Mouse (Mus musculus) 3T3-L1 (cell line): ENCODE data around the gene Tuba1b.
"Not testable (repeated sequence)": the region's sequence is repeated elsewhere in the genome, so short reads cannot be mapped to it uniquely, and the experiment has no call there.

ENCODE experiments used
- DNase-seq: peaks from one replicate; pipeline ENCODE4 v3.0.0-alpha.2; 2015; ENCODE audit warnings: low read depth, low spot score

Gene Tuba1b

GRCm38 (mm10) chr15:98924682-98925081 lies 9.7 kb downstream of the Tuba1b start:
- DNase-seq, result no peak

GRCm38 (mm10) chr15:98923031-98923537 lies 11.3 kb downstream of the Tuba1b start:
- DNase-seq, result no peak

- DNase-seq, result no peak
These were observed 11.8 kb downstream of the Tuba1b start for GRCm38 (mm10) chr15:98922581-98922980.

GRCm38 (mm10) chr15:98921510-98921909 lies 12.9 kb downstream of the Tuba1b start:
- DNase-seq, result no peak

DNA sequence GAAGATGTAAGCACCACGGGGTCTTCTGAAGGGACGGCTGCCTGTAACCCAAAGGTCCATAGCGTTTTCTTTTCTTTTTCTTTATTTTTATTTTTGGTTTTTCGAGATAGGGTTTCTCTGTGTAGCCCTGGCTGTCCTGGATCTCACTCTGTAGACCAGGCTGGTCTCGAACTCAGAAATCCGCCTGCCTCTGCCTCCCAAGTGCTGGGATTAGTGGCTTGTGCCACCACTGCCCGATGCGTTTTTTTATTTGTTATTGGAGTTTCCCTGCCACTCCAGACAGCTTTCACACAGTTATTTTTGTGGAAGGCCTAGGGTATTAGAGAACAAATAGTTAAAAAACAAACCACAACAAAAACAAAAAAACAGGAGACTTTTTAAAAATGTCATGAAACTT lies 15.9 kb downstream of the Tuba1b start:
- DNase-seq, result not testable (repeated sequence)

DNA sequence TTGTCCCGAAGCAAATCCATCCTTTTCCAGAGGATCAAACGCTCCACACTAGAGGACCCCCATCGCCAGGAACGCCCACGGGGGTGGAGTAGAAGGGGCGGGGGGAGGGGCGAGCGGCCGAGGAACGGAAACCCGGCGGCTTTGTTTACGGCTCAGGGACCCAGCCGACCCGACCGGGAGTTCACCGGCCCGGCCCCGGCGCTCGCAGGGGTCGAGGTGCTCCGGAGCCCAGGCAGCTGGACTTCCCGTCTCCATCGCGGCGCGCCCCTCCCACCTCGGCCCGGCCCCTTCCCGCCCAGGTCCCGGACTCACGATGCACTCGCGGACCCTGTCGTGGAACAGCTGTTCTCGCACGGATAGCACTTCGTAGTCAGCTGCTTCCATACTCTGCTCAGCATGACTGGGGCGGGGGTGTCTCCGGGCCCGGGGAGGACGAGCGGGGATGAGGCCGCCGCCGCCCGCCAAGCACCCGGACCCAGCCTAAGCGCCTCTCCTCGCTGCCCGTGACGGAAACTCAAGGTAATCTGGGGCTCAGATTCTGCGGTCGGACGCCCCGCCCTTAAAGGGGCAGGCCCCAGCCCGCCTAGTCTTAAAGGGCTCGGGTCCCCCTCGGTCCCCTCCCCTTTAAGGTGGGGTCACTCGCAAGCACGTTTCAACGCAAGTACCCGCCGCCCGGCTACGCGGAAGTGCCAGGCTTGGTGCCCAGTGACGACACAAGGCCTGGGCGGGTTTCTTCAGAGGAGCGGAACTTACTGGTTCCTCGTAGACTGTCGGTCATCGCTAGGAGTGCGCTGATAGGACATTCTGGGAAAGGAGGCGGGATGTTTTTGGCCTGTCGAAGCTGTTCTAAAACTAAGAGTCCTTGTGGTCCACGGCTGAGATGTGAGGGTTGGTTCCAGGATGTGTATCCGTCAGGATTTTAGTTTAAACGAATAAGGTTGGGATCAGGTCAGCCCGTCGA lies 16.5 kb downstream of the Tuba1b start, which contains the start of gene Lmbr1l:
Lmbr1l (minus strand) TSS at position 694 of the 961 bp plus-strand sequence.
- peak; percentile 100 for DNase-seq

DNA sequence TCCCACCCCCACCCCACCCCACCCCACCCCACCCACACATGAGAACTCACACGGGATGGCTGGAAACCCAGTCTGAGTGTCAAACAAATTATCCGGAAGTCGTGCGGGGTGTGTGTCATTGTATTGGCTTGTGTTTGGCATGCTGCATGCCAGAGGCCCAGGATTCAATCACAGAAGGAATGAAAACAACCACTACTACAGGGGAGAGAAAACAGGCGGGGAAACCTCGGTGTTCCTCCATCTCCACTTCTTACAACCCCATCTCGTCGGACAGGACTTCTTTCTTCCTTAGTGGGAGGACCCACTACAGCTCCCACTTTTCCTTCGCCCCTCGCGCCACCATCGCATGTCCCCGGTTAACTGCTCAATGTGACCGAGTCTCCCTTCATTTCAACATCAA lies 17.3 kb downstream of the Tuba1b start:
- peak; percentile 81 for DNase-seq

- DNase-seq, result no peak
These were observed 18.3 kb downstream of the Tuba1b start for GRCm38 (mm10) chr15:98916016-98916415.

DNA sequence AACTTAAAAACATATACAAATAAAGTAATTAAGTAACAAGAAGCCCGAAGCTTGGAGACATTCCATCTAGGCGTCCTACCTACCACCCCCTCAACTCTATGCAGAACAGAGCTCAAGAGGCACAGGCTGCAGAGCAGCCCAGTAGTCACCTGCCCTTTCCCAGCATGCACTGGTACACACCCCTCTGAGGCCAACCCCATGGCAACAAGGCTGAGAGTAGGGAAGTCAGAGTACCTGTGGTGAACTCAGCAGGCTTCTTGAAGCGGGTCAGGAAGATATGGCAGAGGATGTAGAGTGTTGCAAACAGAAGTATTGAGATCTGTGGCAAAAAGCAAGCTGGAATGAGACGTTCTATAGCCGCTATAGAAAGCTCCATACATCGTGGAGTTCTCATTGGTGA lies 19.5 kb downstream of the Tuba1b start:
- no peak for DNase-seq

DNA sequence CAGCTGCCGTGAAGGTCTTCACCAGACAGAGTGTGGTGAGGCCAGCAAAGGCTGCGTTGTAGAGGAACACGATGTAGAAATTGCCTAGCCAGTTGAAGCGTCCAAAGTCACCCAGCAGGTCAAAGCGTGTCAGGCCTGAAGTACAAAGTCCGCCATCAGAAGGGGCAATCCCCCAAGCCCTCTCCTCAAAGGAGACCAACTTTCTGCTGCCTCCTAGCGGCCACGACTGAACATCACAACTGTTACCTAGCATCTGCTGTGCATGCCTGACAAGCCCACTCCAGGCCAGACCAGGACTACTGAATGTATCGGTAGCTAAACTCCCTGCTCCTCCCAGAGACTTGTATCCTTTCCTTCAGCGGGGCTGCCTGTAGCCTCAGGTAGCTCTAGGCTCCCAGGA lies 29.7 kb downstream of the Tuba1b start:
- peak; percentile 51 for DNase-seq

DNA sequence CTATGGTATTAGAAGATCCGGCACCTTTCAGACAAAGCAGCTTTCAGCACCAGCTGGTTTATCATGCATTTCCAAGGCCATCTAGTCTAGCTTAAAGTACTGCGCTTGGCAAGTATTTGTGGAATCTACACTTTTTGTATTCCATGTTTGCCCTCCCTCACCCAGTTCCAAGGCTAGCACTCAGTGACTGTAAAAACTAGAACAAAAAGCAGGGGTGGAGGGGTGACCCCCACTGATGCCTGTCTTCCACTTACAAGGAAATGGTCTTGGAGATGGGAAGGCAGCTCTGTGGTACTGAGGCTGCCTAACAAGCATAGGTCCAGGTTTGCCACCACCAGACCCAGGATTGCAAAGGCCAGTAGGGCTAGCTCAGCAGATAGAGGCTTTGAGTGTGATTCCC lies 31.8 kb downstream of the Tuba1b start:
- DNase-seq, result no peak

GRCm38 (mm10) chr15:98901530-98901929 lies 32.8 kb downstream of the Tuba1b start:
- no peak for DNase-seq

GRCm38 (mm10) chr15:98897928-98898800 lies 36.2 kb downstream of the Tuba1b start, which contains the start of gene Dhh:
Gene Dhh (minus strand): TSS chr15:98898540.
- no peak for DNase-seq

DNA sequence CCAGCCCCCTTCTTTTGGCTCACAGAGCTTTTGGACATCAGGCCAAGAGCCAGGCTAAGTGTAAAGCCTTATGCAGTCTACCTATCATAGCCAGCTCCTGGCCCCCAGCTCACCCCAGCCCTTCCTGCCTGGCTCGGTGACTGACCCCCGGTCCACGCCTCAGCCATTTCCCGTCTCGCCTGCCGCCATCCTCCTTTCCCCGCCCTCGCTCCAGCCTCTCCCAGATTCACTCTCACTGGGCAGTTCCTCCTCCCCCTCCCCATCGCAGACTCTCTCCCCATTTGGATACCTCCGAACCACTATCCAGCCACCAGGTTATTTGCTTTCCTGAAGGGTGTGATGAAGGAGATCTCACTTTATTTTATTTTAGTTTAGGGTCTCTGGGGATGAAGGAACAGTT lies 36.9 kb downstream of the Tuba1b start:
- no peak for DNase-seq

DNA sequence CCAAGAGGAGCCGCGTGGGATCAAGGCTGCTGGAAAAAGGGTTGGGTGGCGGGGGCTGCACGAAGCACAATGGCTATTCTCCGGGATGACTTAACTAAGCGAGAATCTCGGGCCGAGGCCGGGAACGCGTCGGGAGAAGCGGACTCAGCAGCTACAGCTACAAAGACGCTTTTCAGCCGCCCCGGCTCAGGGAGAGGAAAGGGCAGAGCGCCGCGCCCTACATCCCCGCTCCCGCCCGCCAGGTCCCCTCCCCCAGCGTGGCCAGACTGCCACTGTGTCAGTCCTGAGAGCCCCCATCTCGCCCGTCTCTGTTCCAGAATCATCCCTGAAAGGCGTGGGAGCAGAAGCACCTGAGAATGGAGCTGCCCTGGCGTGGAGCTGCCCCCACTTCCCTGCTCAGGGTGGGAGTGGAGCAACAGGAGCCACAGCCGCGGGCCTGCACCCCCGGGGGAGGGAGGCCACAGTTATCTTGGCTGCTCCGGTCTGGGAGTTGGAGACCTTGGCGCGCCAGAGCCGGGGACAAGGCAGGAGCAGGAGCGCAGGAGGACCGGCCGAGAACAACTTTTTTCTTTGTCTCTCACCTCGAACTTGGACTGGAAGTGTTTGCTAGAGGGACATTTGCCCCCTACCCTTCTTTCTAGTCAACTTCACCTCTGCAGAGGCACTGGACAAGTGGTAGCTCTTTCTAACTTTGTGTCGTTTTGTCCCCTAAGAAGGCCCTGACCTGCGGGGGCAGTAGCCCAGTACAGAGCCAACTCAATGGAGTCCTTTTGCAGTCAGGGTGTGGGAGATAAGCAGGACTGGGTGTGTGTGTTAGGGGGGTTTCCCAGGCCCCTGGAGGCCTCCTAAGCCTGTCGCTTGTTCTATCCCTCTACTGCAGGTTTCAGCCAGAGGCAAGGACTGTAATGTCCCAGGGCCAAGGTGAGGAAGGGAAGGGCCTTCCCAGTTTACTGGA lies 38.5 kb downstream of the Tuba1b start:
- DNase-seq, result no peak

DNA sequence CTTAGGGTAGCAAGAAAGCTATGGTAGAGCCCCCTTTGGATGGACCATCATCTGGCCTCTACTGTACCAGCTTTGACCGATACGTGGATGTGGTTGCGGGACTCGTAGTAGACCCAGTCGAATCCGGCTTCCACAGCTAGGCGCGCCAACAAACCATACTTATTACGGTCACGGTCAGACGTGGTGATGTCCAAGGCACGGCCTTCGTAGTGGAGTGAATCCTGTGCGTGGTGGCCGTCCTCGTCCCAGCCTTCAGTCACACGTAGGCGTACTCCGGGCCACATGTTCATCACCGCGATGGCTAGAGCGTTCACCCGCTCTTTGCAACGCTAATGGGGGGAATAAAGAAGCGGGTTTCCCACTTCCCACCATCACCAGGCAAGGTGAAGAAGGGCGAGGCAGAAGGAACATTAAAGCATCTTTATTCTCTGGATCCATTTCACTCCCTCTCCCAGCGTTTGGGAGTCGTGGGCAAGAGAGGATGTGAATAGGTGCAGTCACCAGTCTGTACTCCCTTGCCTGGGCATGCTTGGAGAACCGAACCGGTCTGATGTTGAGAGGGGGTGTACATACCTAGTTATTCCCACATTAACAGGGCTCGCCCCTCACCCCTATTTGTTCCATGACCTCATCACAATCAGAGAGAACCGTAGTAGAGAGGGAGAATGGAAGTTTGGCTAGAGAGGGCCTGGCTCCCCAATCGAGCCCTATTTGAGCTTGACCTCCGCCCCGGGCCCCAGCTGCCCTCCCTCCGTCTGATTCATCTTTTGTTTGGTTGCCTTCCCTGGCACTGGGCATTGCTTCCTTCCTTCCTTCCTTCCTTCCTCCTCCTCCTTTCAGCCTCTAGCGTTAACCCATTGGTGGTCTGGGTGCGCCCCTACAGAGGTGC lies 39.4 kb downstream of the Tuba1b start:
- no peak for DNase-seq

GRCm38 (mm10) chr15:98893940-98894745 lies 40.2 kb downstream of the Tuba1b start, which contains the start of gene Rhebl1:
Gene Rhebl1 (minus strand): TSS chr15:98894540.
- DNase-seq, result no peak

- DNase-seq, result no peak
These were observed 41.3 kb downstream of the Tuba1b start for GRCm38 (mm10) chr15:98893036-98893435.
